Mouse (Mus musculus): ENCODE results near the gene Pqlc3. TPM values are rescaled to one million over a fixed set of nuclear protein-coding genes. Genes with fewer than 3 reads are reported as not detected.
A peak's percentile ranks its signal among the peaks of the same experiment; 100 is the strongest.
"Not testable (repeated sequence)": the region's sequence is repeated elsewhere in the genome, so short reads cannot be mapped to it uniquely, and the experiment has no call there.

Gene Pqlc3
- polyA plus RNA-seq, 1 experiment from 2014 or later = 24.7 TPM

GRCm38 (mm10) chr12:17034671-17035070, 34.5 kb upstream of the Pqlc3 start:
- CTCF ChIA-PET = interaction anchor here (1.0 kb wide), 1 partner anchor 15 kb away, joined by 3 read pairs; no protein-coding TSS in a partner anchor
- no peak for DNase-seq (ENCODE audit: low read depth, low spot score)
- no peak for TF ChIP-seq CTCF (IDR thresholded peaks at IDR 0.05)
- POLR2A ChIA-PET = interaction anchor here (1.0 kb wide), 1 partner anchor 10 kb away, joined by 3 read pairs; no protein-coding TSS in a partner anchor
- H3K27me3 ChIP-seq = no peaks in the 10 kb centered on the region
- in situ Hi-C loops (cut with MboI; ENCODE audit: low pct_unique_long_range_greater_than_20kb) = loop anchor here (5.0 kb wide), 1 partner anchor 203 kb away; no protein-coding TSS in a partner anchor
- ATAC-seq = no peak

GRCm38 (mm10) chr12:17033464-17033841, 33.2 kb upstream of the Pqlc3 start:
- TF ChIP-seq CTCF (IDR thresholded peaks at IDR 0.05) = no peak
- H3K27me3 ChIP-seq = no peaks in the 10 kb centered on the region
- DNase-seq (ENCODE audit: low read depth, low spot score) = no peak
- ATAC-seq = no peak
- ChIA-PET POLR2A (no interaction called here), CTCF (interaction anchor here (1.1 kb wide), 1 partner anchor 223 kb away, joined by 3 read pairs; no protein-coding TSS in a partner anchor)
- in situ Hi-C loops (cut with MboI; ENCODE audit: low pct_unique_long_range_greater_than_20kb) = loop anchor here (5.0 kb wide), 1 partner anchor 204 kb away; no protein-coding TSS in a partner anchor

DNA sequence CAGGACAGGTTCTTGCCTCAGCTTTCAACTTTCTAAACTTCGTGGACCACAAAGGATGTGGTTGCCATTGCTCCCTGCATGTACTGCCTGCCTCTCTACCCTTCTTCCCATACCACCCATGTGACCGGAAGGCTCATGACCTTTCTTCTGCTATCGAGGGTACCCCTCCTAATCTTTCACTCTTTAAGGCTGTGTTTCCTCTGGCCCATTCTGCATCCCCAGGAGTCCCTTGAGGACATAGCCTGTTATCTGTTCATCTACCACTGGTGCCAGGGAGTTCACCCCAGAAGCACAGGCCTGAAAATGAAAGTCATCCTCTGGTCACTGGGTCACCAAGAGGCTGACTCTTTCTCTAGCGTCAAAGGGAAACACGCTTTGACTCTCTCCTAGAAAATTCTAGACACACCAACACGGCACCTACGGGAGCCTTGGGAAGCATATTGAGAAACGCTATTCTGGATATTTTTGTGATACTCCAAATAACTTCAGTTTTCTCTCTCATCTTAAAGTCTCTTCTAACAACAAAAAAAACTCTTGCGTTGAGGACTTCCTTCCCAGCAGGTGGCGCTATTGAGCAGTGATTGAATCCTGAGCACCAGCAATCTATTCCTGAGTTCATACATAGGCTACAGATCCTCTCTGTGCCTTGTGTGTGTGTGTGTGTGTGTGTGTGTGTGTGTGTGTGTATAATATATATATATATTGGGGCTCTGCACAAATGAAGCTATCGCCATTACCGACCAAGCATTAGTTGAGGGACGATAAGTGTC, 32.7 kb upstream of the Pqlc3 start:
- in situ Hi-C loops (cut with MboI; ENCODE audit: low pct_unique_long_range_greater_than_20kb) = loop anchor here (5.0 kb wide), 1 partner anchor 204 kb away; no protein-coding TSS in a partner anchor
- DNase-seq (ENCODE audit: low read depth, low spot score) (no peak), ATAC-seq (no peak)
- no peaks in the 10 kb centered on the region for H3K27me3 ChIP-seq
- peak; percentile 58 for TF ChIP-seq CTCF (IDR thresholded peaks at IDR 0.05)
- ChIA-PET CTCF (interaction anchor here (1.1 kb wide), 2 partner anchors 22 to 223 kb away, joined by 3 read pairs; no protein-coding TSS in a partner anchor), POLR2A (no interaction called here)

GRCm38 (mm10) chr12:17024554-17025110, 24.4 kb upstream of the Pqlc3 start:
- DNase-seq (ENCODE audit: low read depth, low spot score) (no peak), ATAC-seq (no peak)
- POLR2A ChIA-PET = no interaction called here
- no peak for TF ChIP-seq CTCF (IDR thresholded peaks at IDR 0.05)
- in situ Hi-C loops (cut with MboI; ENCODE audit: low pct_unique_long_range_greater_than_20kb) = no loop called here
- CTCF ChIA-PET = no interaction called here
- no peaks in the 10 kb centered on the region for H3K27me3 ChIP-seq

GRCm38 (mm10) chr12:17022145-17022544, 21.9 kb upstream of the Pqlc3 start:
- ChIA-PET CTCF (no interaction called here), POLR2A (no interaction called here)
- TF ChIP-seq CTCF (IDR thresholded peaks at IDR 0.05) = no peak
- in situ Hi-C loops (cut with MboI; ENCODE audit: low pct_unique_long_range_greater_than_20kb) = no loop called here
- ATAC-seq (no peak), DNase-seq (ENCODE audit: low read depth, low spot score) (no peak)
- no peaks in the 10 kb centered on the region for H3K27me3 ChIP-seq

DNA sequence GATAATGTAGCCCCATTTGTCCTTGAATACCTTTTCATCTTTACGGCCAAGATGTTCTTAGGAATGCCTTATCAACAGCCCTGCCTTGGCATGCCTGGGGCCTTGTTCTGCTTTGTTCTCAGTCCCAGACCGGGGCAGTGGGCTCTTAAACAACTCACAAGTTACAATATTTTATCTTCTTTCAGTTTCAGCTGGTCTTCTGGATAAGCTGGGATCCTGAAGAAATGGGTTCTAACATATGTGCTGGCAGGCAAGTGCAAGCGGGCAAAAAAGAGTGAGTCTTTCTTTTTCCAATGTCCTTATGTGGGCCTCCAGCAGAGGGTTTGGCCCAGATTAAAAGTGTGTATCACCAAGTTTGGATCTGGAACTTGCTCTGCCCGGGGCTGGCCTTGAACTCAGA, 20.9 kb upstream of the Pqlc3 start:
- CTCF ChIA-PET; in situ Hi-C loops (cut with MboI; ENCODE audit: low pct_unique_long_range_greater_than_20kb); H3K27me3 ChIP-seq; ATAC-seq; DNase-seq (ENCODE audit: low read depth, low spot score): not testable (repeated sequence)
- POLR2A ChIA-PET = interaction anchor here (0.6 kb wide), 1 partner anchor 176 kb away, joined by 4 read pairs; no protein-coding TSS in a partner anchor

GRCm38 (mm10) chr12:17018468-17018867, 18.3 kb upstream of the Pqlc3 start:
- ATAC-seq = no peak
- no peak for DNase-seq (ENCODE audit: low read depth, low spot score)
- POLR2A ChIA-PET = no interaction called here
- peak; percentile 69 for TF ChIP-seq CTCF (IDR thresholded peaks at IDR 0.05)
- in situ Hi-C loops (cut with MboI; ENCODE audit: low pct_unique_long_range_greater_than_20kb) = no loop called here
- H3K27me3 ChIP-seq = no peaks in the 10 kb centered on the region
- CTCF ChIA-PET = interaction anchor here (0.9 to 1.7 kb wide), 4 partner anchors 210 to 239 kb away, joined by 3 to 8 read pairs (median 4); no protein-coding TSS in a partner anchor

- H3K27me3 ChIP-seq = no peaks in the 10 kb centered on the region
- no peak for TF ChIP-seq CTCF (IDR thresholded peaks at IDR 0.05)
- no peak for ATAC-seq
- in situ Hi-C loops (cut with MboI; ENCODE audit: low pct_unique_long_range_greater_than_20kb) = no loop called here
- no peak for DNase-seq (ENCODE audit: low read depth, low spot score)
- ChIA-PET POLR2A (no interaction called here), CTCF (interaction anchor here (0.9 to 2.2 kb wide), 3 partner anchors 17 to 207 kb away, joined by 3 to 6 read pairs (median 5); no protein-coding TSS in a partner anchor)
Measured at GRCm38 (mm10) chr12:17015711-17016110, 15.5 kb upstream of the Pqlc3 start.

GRCm38 (mm10) chr12:17012067-17012899, 12.1 kb upstream of the Pqlc3 start:
- ChIA-PET POLR2A (no interaction called here), CTCF (interaction anchor here (0.8 to 2.6 kb wide), 4 partner anchors 14 to 210 kb away, joined by 3 to 13 read pairs (median 3); no protein-coding TSS in a partner anchor)
- in situ Hi-C loops (cut with MboI; ENCODE audit: low pct_unique_long_range_greater_than_20kb) = no loop called here
- ATAC-seq = no peak
- TF ChIP-seq CTCF (IDR thresholded peaks at IDR 0.05) = no peak
- no peaks in the 10 kb centered on the region for H3K27me3 ChIP-seq
- no peak for DNase-seq (ENCODE audit: low read depth, low spot score)

- CTCF ChIA-PET = interaction anchor here (1.1 to 2.6 kb wide), 4 partner anchors 10 to 211 kb away, joined by 3 to 13 read pairs (median 4); no protein-coding TSS in a partner anchor
- DNase-seq (ENCODE audit: low read depth, low spot score) (no peak), ATAC-seq (no peak)
- no peaks in the 10 kb centered on the region for H3K27me3 ChIP-seq
- POLR2A ChIA-PET = no interaction called here
- TF ChIP-seq CTCF (IDR thresholded peaks at IDR 0.05) = peak; percentile 75
- in situ Hi-C loops (cut with MboI; ENCODE audit: low pct_unique_long_range_greater_than_20kb) = no loop called here
Measured at GRCm38 (mm10) chr12:17011100-17011870, 11.1 kb upstream of the Pqlc3 start, which contains the start of gene 2410004P03Rik. 2410004P03Rik (minus strand) TSS chr12:17011727.

Measured in Patski (cell line).